Mouse (Mus musculus) brain, embryonic 14.5 days (tissue): ENCODE measurements around the gene Slc35c1.

Experiments used
- CTCF ChIP-seq: fragments of 200-500 bp; IDR thresholded peaks from 2 replicates; pipeline ENCODE4 v1.5.1; 2012; ENCODE audit warnings: inconsistent platforms, mild to moderate bottlenecking, moderate library complexity, borderline replicate concordance; ENCODE audit not compliant: insufficient read depth, insufficient read length; ENCODE audit errors: extremely low read depth
- POLR2A ChIP-seq: fragments of 200-500 bp; IDR thresholded peaks from 2 replicates; pipeline ENCODE4 v1.6.1; 2012; ENCODE audit warnings: mild to moderate bottlenecking, inconsistent platforms, borderline replicate concordance; ENCODE audit not compliant: poor library complexity, insufficient read depth, insufficient read length, severe bottlenecking; ENCODE audit errors: extremely low read depth

GRCm38 (mm10) chr2:92433578-92434374 lies 26.6 kb downstream of the Slc35c1 start, which contains the start of gene Cry2:
- TF ChIP-seq CTCF (no peak), POLR2A (peak; percentile 96)
